Mouse (Mus musculus): Measurements from ENCODE around the gene Glcci1.

- TF ChIP-seq CTCF (IDR thresholded peaks at IDR 0.05; ENCODE audit: borderline replicate concordance, extremely low read depth, insufficient read depth, insufficient read length) (no peak), POLR2A (IDR thresholded peaks at IDR 0.05; ENCODE audit: borderline replicate concordance, extremely low read depth, insufficient read depth, insufficient read length, poor library complexity, severe bottlenecking) (no peak)
Measured at GRCm38 (mm10) chr6:8497234-8497867, 12.0 kb upstream of the Glcci1 start.

Data from brain, embryonic 14.5 days (tissue).